Mouse (Mus musculus) left cerebral cortex, postnatal 10 days (tissue): Measurements from ENCODE around the gene Rnf183. TPM values are rescaled to one million over a fixed set of nuclear protein-coding genes. Genes with fewer than 3 reads are reported as not detected.
A peak's percentile ranks its signal among the peaks of the same experiment; 100 is the strongest.

Source experiments
- DNase-seq, 2 experiments: peaks; one replicate each; pipeline ENCODE4 v3.0.0; 2021 to 2022; ENCODE audit warnings: low spot score in 2 of 2, mixed read lengths in 1 of 2; ENCODE audit errors: extremely low spot score in 1 of 2
- intact Hi-C: fragments of 180-260 bp; cut with DNase I; formaldehyde crosslinking; loops from one replicate; pipeline ENCODE4 v1.15.1; 2025
- total RNA-seq, 2 experiments: library from RNA; stranded (reverse); gene quantifications; 2 replicates each; pipeline ENCODE4 v1.2.3; 2021

Gene Rnf183
- total RNA-seq, 2 experiments from 2014 or later, result not detected

DNA sequence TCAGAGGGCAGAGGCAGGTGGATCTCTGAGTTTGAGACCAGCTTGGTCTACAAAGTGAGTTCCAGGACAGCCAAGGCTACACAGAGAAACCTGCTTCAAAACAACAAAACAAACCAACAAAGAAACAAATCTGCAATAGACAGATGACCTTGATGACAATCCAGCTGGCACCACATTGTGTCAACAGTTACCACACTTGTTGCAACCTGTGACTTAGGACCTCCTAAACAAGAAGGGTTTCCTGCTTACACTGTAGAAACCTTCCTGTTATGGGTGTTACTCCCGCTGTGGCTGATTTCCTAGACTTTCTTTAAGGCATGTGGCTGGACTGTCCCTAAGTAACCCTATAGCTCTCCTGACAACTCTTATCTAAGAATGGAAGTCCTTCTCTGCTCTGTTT is 39.2 kb downstream of the Rnf183 start:
- intact Hi-C loops, result no loop called here
- peak in 1 of 2 experiments; percentile 35 for DNase-seq

DNA sequence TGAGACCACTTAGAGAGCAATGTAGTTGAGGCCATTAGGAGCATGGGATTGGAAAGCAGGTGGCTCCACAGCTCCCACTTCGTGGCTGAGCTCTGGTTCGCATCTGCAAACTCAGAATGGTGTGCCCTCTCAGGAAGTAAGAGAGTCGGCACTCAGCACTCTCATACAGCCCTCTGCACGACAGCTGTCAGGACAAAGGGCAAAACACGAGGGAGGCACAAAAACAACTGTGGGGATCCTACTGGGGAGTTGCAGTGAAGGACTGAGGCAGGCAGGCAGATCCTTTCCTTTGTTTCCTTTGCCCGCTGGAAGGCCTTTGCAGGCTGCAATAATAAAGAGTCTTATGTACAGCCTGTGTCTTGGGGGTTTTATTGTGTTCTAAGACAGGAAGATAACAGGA is 41.6 kb downstream of the Rnf183 start:
- no peak for DNase-seq
- intact Hi-C loops, result no loop called here

DNA sequence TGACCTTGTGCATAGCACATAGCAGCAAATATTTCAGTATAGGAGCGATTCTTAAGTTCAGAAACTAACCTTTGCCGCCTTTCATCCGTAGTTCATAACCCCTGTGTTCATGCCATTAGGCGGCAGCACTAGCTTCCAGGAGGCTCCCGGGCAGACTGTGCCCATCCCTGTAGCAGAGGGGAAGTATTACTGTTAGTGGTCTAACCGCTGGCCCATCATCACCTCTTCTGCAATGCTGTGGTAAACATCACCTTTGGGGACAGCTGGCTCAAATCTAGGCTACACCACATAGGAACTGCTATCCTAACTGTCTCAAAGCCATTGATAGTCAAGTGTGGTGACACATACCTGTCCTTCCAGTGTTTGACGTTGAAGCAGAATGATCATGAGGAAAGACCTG is 43.2 kb downstream of the Rnf183 start:
- intact Hi-C loops, result no loop called here
- no peak for DNase-seq

DNA sequence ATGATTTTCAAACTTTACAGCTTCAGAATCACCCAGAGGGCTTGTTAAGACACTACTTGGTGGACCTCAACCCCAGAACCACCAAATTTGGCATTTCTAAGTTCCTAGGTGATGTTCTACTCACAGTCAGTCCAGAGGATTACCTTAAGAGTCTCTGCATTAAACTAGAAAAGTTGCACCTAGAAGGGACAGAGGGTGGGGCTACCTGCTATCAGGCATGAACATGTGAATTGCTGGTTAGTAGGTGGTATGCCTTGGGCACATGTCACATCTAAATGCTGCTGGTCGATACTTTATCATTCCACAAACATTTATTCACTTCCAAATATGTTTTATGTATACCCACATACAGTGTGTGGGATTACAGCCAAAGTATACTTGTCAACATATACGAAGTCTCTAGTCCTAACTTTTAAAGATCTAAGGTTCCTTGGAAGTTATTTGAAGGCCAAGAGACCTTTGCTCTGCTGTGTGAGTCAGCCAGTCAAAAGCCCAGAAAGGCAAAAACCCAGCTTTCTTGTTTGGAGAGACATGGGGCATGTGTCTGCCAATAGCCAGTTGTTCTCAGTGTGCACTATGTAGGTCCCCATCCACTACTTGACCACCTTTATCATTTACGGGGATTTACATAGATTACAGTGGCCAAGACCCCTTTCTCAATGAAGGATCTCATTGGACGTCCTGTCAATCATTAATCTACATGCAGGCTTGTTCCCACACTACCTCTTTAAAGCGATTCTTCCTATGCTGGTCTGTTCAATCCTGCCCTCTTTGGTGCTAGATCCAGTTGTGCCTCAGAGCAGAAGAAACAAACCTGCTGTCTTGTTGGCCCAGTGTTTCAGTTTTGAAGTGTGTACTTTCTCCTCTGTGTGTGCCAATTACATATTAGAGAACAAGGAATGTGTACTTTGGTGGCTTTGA is 45.2 kb downstream of the Rnf183 start:
- DNase-seq, result no peak
- intact Hi-C loops, result no loop called here

DNA sequence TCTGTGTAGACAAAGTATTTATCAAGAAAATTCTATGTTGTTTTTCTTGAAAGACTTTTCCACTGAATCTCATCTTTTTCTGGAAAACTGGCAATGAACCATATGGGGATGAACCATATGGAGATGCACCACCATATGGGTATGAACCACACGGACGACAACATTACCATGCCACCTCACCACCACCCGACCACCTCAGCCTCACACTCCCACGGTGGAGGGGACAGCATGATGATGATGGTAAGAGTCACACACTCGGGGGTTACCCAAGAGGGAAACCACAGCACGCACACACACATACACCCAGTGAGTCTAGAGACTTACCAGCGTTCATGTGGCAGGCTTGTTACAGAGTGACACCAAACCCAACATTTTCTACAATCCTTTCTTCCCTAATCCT is 49.6 kb downstream of the Rnf183 start:
- intact Hi-C loops, result no loop called here
- no peak for DNase-seq

DNA sequence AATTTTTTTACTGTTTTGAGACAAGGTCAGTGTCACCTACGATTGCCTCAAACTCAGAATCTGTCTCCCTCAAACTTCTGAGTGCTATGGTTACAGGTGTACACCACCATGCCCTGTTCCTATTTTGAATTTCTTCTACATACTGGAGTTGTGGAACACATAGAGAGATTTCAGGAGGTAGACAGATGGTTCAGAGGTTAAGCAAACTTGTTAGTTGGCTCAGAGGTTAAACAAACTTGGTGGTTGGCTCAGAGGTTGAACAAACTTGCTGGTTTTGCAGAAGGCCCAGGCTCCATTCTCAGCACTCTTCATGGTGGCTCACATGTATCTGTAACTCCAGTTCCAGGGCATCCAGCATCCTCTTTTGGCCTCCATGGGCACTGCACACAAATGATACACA is 50.9 kb downstream of the Rnf183 start:
- DNase-seq, result no peak
- intact Hi-C loops, result no loop called here

DNA sequence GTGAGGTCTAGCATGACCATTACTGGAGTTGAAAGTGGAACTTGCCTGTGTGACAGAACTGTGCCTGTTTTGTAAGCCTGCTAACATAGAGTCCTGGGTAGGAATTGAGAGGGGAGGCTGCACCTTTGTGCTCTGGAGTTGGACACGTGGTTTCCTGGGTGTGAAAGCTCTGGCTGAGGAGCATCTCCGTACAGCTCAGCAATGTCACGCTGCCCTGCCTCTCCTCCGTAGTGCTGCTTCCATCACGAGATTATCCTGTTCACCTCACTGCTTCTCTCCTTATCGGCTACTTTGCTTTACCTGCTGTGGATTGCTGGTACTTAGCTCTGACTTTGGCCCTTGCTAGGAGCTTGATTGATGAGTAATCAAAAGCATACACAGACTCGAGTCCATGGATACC is 51.3 kb downstream of the Rnf183 start:
- DNase-seq, result no peak

DNA sequence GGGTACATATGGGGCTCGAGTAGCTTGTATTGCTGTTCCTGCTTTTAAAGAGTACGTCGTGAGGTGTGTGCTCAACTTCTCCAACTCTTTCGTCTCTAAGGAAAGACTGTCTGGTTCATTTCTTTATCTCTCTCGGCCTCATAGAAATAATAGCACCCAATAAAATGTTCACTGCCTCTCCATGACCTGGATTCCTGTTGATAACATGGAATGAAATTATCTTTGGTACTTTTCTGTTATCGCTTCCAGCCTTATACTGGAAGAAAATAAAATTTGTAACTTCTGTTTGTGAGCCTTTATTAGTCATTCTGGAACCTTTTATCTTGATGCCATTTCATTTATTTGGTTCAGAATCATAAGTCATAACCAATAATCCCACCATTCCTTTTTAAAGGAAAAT is 51.8 kb downstream of the Rnf183 start:
- DNase-seq, result no peak
- intact Hi-C loops, result no loop called here

More for the DNA sequence above, 51.3 kb downstream of the Rnf183 start:
- intact Hi-C loops, result no loop called here

DNA sequence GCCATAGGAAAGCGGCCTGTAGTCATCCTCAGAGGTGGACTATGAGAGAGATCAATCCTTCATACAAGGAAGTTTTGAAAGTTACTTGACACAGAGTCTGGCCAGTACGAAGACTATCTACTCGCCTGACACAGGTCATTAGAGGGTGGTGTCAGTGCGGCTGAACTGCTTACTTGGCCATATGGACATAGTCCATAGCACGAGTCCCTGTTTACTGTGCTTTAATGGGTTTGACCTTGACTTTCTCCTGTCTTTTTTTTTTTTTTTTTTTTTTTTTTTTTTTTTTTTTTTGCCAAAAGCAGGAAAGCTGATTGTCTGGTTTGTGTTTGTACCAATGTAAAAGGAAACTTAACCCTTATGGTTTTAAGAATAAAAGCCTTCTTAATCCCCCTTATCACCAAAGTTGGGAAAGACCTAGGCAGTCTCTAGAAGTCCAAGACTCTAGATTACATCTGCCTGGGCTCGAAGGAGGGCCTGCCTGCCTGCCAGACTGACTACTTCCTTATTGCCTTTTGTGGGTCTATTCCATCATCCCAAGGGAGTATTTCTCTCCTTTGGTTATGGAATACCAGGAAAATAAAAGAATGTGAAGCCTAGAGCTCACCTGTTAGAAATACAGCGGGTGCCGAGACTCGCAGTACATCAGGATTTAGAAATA is 55.2 kb downstream of the Rnf183 start:
- intact Hi-C loops, result no loop called here
- no peak for DNase-seq

Other genes with a start within 250 kb of the Rnf183 start
- gene Zfp37, start 204.2 kb downstream of the Rnf183 start, total RNA-seq, result 10 to 100 TPM; 22.3 to 22.9 TPM
- gene Slc31a2, start 172.7 kb downstream of the Rnf183 start, total RNA-seq, result 1 to 10 TPM; 8.5 to 9.4 TPM
- gene Fkbp15, start 74.7 kb downstream of the Rnf183 start, total RNA-seq, result 10 to 100 TPM; 37.2 to 38.8 TPM
- gene Slc31a1, start 74.5 kb downstream of the Rnf183 start, total RNA-seq, result 10 to 100 TPM; 32.7 TPM
- gene Cdc26, start 26.6 kb downstream of the Rnf183 start, total RNA-seq, result 10 to 100 TPM; 43.1 to 52.3 TPM
- gene Prpf4, start 26.5 kb downstream of the Rnf183 start, total RNA-seq, result 10 to 100 TPM; 13.1 to 13.7 TPM
- 10 to 100 TPM; 10.4 to 12.9 TPM for gene Wdr31, start 35.6 kb upstream of the Rnf183 start, total RNA-seq
- gene Bspry, start 44.8 kb upstream of the Rnf183 start, total RNA-seq, result under 1 TPM; 0.32 to 0.45 TPM
- gene Hdhd3, start 68.2 kb upstream of the Rnf183 start, total RNA-seq, result 1 to 10 TPM; 8.3 to 8.4 TPM
- gene Alad, start 84.7 kb upstream of the Rnf183 start, total RNA-seq, result 10 to 100 TPM; 27.3 to 30.1 TPM
- gene Pole3, start 89.8 kb upstream of the Rnf183 start, total RNA-seq, result 10 to 100 TPM; 26.2 to 27.1 TPM
- gene 4933430I17Rik, start 90.1 kb upstream of the Rnf183 start, total RNA-seq, result under 1 TPM; 0.19 to 0.26 TPM
- gene Rgs3, start 124.6 kb upstream of the Rnf183 start, total RNA-seq, result 10 to 100 TPM; 30.5 to 30.6 TPM